Mouse (Mus musculus): ENCODE results near the gene Gm11733.

Gene Gm11733

GRCm38 (mm10) chr11:117535491-117536304 lies 51.5 kb downstream of the Gm11733 start:
- no peak for DNase-seq

GRCm38 (mm10) chr11:117536586-117536985 lies 52.4 kb downstream of the Gm11733 start:
- DNase-seq: no peak
